Comparison of ENCODE assay signal across 8 mouse cellular contexts in the genomic region with DNA sequence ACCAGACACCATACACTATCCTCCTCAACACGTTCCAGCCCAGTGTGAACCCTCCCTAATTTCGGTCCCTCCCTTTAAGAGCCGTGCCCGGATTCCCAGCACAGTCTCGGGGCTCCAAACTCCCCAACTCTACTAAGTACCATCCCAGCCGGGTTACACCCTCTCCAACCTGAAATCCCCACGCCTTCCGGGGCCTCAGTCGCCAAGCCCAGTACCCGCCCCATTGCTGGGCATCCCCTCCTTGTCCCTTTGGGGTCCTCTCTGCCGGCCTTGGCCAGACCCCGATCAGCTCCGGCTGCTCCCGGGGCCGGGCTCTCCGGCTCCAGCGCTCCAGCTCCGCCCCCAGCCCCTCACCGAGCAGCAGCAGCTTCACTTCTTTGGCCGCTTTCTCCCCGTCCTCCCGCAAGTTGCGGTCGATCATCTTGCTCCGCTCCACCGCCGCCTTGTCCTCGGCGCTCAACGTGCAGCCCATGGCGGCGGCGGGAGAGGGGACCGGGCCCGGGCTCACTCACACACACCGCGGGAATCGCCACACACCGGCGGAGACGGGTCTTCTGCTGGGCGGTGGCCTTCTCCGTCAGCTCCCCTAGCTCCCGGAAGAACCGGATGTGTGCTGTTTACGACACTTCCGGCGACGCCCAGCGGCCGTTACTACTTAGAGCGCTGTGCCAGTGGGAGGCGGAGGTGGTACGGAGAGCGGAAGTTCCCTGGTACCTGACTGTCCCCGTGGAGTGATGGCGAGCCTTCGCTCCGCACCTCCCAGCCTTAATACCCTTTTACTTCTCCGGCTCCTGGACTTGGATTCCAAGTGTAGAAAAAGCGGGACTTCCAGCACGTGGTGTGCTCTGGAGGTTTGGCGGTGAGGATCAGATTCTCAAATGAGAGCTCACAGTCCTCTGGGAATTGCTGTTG. TPM values are rescaled to one million over a fixed set of nuclear protein-coding genes. Genes with fewer than 3 reads are reported as not detected.
A peak's percentile ranks its signal among the peaks of the same experiment; 100 is the strongest.
DNase-seq lines count a peak whose midpoint lies in the region; ATAC-seq and TF ChIP-seq lines count a peak whose summit lies in the region.

A gene (minus strand): TSS at position 613 of the 912 bp plus-strand sequence.

- no peaks in the 10 kb centered on the region for H3K27me3 ChIP-seq in ES-Bruce4 (ENCODE audit: control insufficient read depth, insufficient read depth, low read length, poor library complexity, severe bottlenecking)
- H3K27me3 ChIP-seq in forebrain, embryonic 13.5 days = no peaks in the 10 kb centered on the region
- no peaks in the 10 kb centered on the region for H3K27me3 ChIP-seq in liver, postnatal 0 days (ENCODE audit: insufficient read depth, low read length)
- H3K27me3 ChIP-seq in neural tube, embryonic 14.5 days (ENCODE audit: control insufficient read depth, insufficient read depth, low read length) = no peaks in the 10 kb centered on the region

- H3K9ac ChIP-seq in ES-Bruce4 (ENCODE audit: low read depth, poor library complexity, severe bottlenecking) = peak within 1 kb of the TSS; percentile 90
- peak within 1 kb of the TSS; percentile 93 for H3K9ac ChIP-seq in forebrain, embryonic 13.5 days
- H3K9ac ChIP-seq in liver, postnatal 0 days (replicated peaks) = peak within 1 kb of the TSS; percentile 99
- H3K9ac ChIP-seq in neural tube, embryonic 14.5 days (replicated peaks; ENCODE audit: low read depth, low read length) = peak within 1 kb of the TSS; percentile 90

- peaks cover 3% of the 10 kb centered on the region for H3K36me3 ChIP-seq in ES-Bruce4 (ENCODE audit: control insufficient read depth, insufficient read depth, low read length, poor library complexity, severe bottlenecking)
- no peaks in the 10 kb centered on the region for H3K36me3 ChIP-seq in forebrain, embryonic 13.5 days (ENCODE audit: poor library complexity, severe bottlenecking)
- peaks cover 6% of the 10 kb centered on the region for H3K36me3 ChIP-seq in liver, postnatal 0 days (replicated peaks; ENCODE audit: insufficient read depth, low read length)
- H3K36me3 ChIP-seq in neural tube, embryonic 14.5 days (ENCODE audit: control insufficient read depth, insufficient read depth, low read length) = no peaks in the 10 kb centered on the region

- TF ChIP-seq POLR2A in ES-Bruce4 (IDR thresholded peaks at IDR 0.05; ENCODE audit: insufficient read depth, low read length) = peak; percentile 96

- peak; percentile 92 to 94 for DNase-seq in heart, postnatal 10 days
- DNase-seq in large intestine, adult 2 months (ENCODE audit: low read depth, low spot score) = peak; percentile 81
- peak; percentile 95 for DNase-seq in liver, postnatal 0 days
- peak; percentile 90 for DNase-seq in testis, postnatal 10 days (ENCODE audit: low spot score)

- peak within 1 kb of the TSS; percentile 97 for H3K4me3 ChIP-seq in ES-Bruce4 (ENCODE audit: low read depth, low read length)
- H3K4me3 ChIP-seq in forebrain, embryonic 13.5 days = peak within 1 kb of the TSS; percentile 96
- H3K4me3 ChIP-seq in liver, postnatal 0 days (ENCODE audit: low read depth, low read length) = peak within 1 kb of the TSS; percentile 99
- H3K4me3 ChIP-seq in neural tube, embryonic 14.5 days (ENCODE audit: low read depth, low read length) = peak within 1 kb of the TSS; percentile 91

- peak within 1 kb of the TSS; percentile 12 for H3K27ac ChIP-seq in ES-Bruce4 (ENCODE audit: insufficient read depth, low read length)
- peak within 1 kb of the TSS; percentile 91 for H3K27ac ChIP-seq in forebrain, embryonic 13.5 days
- H3K27ac ChIP-seq in liver, postnatal 0 days (ENCODE audit: low read depth) = peak within 1 kb of the TSS; percentile 98
- H3K27ac ChIP-seq in neural tube, embryonic 14.5 days (ENCODE audit: low read depth, low read length) = peak within 1 kb of the TSS; percentile 89

- no peak for TF ChIP-seq CTCF in ES-Bruce4 (IDR thresholded peaks at IDR 0.05; ENCODE audit: low read depth, low read length)
- TF ChIP-seq CTCF in liver, postnatal 0 days (IDR thresholded peaks at IDR 0.05; ENCODE audit: low read depth) = peak; percentile 41

- peak; percentile 93 for ATAC-seq in cerebellum, adult (ENCODE audit: insufficient number of reproducible peaks, low FRiP score, low TSS enrichment)
- ATAC-seq in forebrain, embryonic 13.5 days = peak; percentile 96
- ATAC-seq in liver, postnatal 0 days = peak; percentile 97
- ATAC-seq in neural tube, embryonic 14.5 days (ENCODE audit: low read depth) = peak; percentile 96

- under 1% methylated on average over 61 of the region's 63 CpGs for WGBS in forebrain, embryonic 13.5 days
- WGBS in large intestine, adult 2 months = under 1% methylated on average over 63 of the region's 63 CpGs
- under 1% methylated on average over 62 of the region's 63 CpGs for WGBS in liver, postnatal 0 days (ENCODE audit: insufficient replicate concordance)
- WGBS in neural tube, embryonic 14.5 days = under 1% methylated on average over 63 of the region's 63 CpGs

- no peaks in the 10 kb centered on the region for H3K9me3 ChIP-seq in ES-Bruce4 (replicated peaks; ENCODE audit: control insufficient read depth, insufficient read depth, low read length, poor library complexity, severe bottlenecking)
- no peaks in the 10 kb centered on the region for H3K9me3 ChIP-seq in forebrain, embryonic 13.5 days (replicated peaks)
- no peaks in the 10 kb centered on the region for H3K9me3 ChIP-seq in liver, postnatal 0 days (ENCODE audit: low read length)
- H3K9me3 ChIP-seq in neural tube, embryonic 14.5 days (ENCODE audit: control insufficient read depth, low read length) = no peaks in the 10 kb centered on the region

- TF ChIP-seq EP300 in ES-Bruce4 (IDR thresholded peaks at IDR 0.05; ENCODE audit: insufficient read depth, low read depth, low read length) = peak; percentile 70; the same call in 1 of the 2 replicates
- peak; percentile 31; the same call in 1 of the 2 replicates for TF ChIP-seq EP300 in liver, postnatal 0 days (IDR thresholded peaks at IDR 0.05; ENCODE audit: low read depth)

- intact Hi-C loops in heart, postnatal 10 days (cut with DNase I) = loop anchor here (5.0 to 10.0 kb wide), 3 partner anchors 193 to 391 kb away; a partner anchor contains a TSS

- H3K4me2 ChIP-seq in forebrain, embryonic 13.5 days = peak within 1 kb of the TSS; percentile 72
- H3K4me2 ChIP-seq in liver, postnatal 0 days (ENCODE audit: low read depth, low read length) = peak within 1 kb of the TSS; percentile 91
- H3K4me2 ChIP-seq in neural tube, embryonic 14.5 days (ENCODE audit: low read depth, low read length) = peak within 1 kb of the TSS; percentile 57

- no peaks in the 10 kb centered on the region for H3K4me1 ChIP-seq in ES-Bruce4 (ENCODE audit: control insufficient read depth, insufficient read depth, low read length)
- H3K4me1 ChIP-seq in forebrain, embryonic 13.5 days = peaks cover 35% of the 10 kb centered on the region
- peaks cover 22% of the 10 kb centered on the region for H3K4me1 ChIP-seq in liver, postnatal 0 days (ENCODE audit: insufficient read depth)
- peaks cover 16% of the 10 kb centered on the region for H3K4me1 ChIP-seq in neural tube, embryonic 14.5 days (ENCODE audit: control insufficient read depth, insufficient read depth, low read length)

RNA-seq across cellular contexts. Expression of the gene that starts here (rescaled TPM):
- 116 and 127 TPM in 2 replicates for polyA plus RNA-seq in ES-Bruce4 (2011; ENCODE audit: insufficient read depth, insufficient read length, low read depth, missing spikeins)
- polyA plus RNA-seq in forebrain, embryonic 13.5 days (2015; fragmentation: Nextera tagmentation; extraction: Ambion mirVana) = 173 and 180 TPM in 2 replicates
- total RNA-seq in heart, postnatal 10 days (2021) = 10 to 100 TPM; 35.1 to 37.9 TPM
- 35.7 and 47.2 TPM in 2 replicates for polyA plus RNA-seq in large intestine, adult 2 months (2012; rRNA removed)
- polyA plus RNA-seq in liver, postnatal 0 days (2015; fragmentation: Nextera tagmentation; extraction: Ambion mirVana) = 41.9 and 49.1 TPM in 2 replicates
- polyA plus RNA-seq in neural tube, embryonic 14.5 days (2014; fragmentation: Nextera tagmentation; extraction: Ambion mirVana) = 108 and 141 TPM in 2 replicates

Comparison
In these comparisons a context has a peak if more than half of its experiments do, and no peak if none do; other contexts are left out.
1. Peak in every context shown above with its lines: DNase-seq, ATAC-seq, H3K4me3 ChIP-seq and H3K27ac ChIP-seq.
2. H3K27ac ChIP-seq: peak in every context shown above with its lines; median percentile 98 in liver, postnatal 0 days; 91 in forebrain, embryonic 13.5 days; 89 in neural tube, embryonic 14.5 days; 12 in ES-Bruce4.